Mouse (Mus musculus) stomach, embryonic 14.5 days (tissue): Measurements from ENCODE around the gene Gxylt2. TPM values are rescaled to one million over a fixed set of nuclear protein-coding genes. Genes with fewer than 3 reads are reported as not detected.

Experiments used
- ATAC-seq: fragments of 200-750 bp; cut with Nextera tagmentation; 2 replicates; pipeline ENCODE4 v1.8.0; 2017; ENCODE audit warnings: low read depth, moderate TSS enrichment; ENCODE audit not compliant: insufficient number of reproducible peaks, insufficient read depth, low FRiP score
- H3K27ac ChIP-seq: fragments of 300-500 bp; sonication (generic); 2 replicates; pipeline ENCODE4 v1.5.1; 2014; ENCODE audit warnings: mild to moderate bottlenecking, low read length, moderate library complexity, mixed read lengths
- H3K27me3 ChIP-seq: fragments of 300-500 bp; sonication (generic); 2 replicates; pipeline ENCODE4 v1.6.1; 2014; ENCODE audit warnings: low read length, control low read depth, mixed read lengths; ENCODE audit not compliant: control insufficient read depth, insufficient read depth
- H3K36me3 ChIP-seq: fragments of 300-500 bp; sonication (generic); 2 replicates; pipeline ENCODE4 v1.6.1; 2014; ENCODE audit warnings: mild to moderate bottlenecking, control low read depth, low read length, moderate library complexity, mixed read lengths; ENCODE audit not compliant: control insufficient read depth, insufficient read depth
- H3K4me1 ChIP-seq: fragments of 300-500 bp; sonication (generic); 2 replicates; pipeline ENCODE4 v1.6.1; 2014; ENCODE audit warnings: low read length, control low read depth, mixed read lengths; ENCODE audit not compliant: control insufficient read depth, insufficient read depth
- H3K4me2 ChIP-seq: fragments of 300-500 bp; sonication (generic); replicated peaks from 2 replicates; pipeline ENCODE4 v1.6.1; 2014; ENCODE audit warnings: low read depth, low read length, control low read depth
- H3K4me3 ChIP-seq: fragments of 300-500 bp; sonication (generic); 2 replicates; pipeline ENCODE4 v1.5.1; 2014; ENCODE audit warnings: low read depth, low read length, control low read depth
- H3K9ac ChIP-seq: fragments of 300-500 bp; sonication (generic); replicated peaks from 2 replicates; pipeline ENCODE4 v1.6.1; 2014; ENCODE audit warnings: low read depth, mild to moderate bottlenecking, control low read depth, low read length, moderate library complexity, mixed read lengths
- H3K9me3 ChIP-seq: fragments of 300-500 bp; sonication (generic); 2 replicates; pipeline ENCODE4 v1.6.1; 2016; ENCODE audit warnings: low read depth, low read length, control low read depth; ENCODE audit not compliant: control insufficient read depth
- WGBS: fragments of 180-500 bp; shearing (Covaris S2); extraction: QIAGEN DNeasy Blood & Tissue Kit; methylation state at CpG from one replicate; pipeline ENCODE4 v1.1.7; 2014; 5-methylcytosine and 5-hydroxymethylcytosine counted together
- polyA plus RNA-seq: library from polyadenylated mRNA; unstranded; fragments of >200 nt; fragmentation: Nextera tagmentation; extraction: Ambion mirVana; gene quantifications from 2 replicates; pipeline ENCODE4 v1.2.1, GENCODE M21; 2014

Gxylt2 gene
- polyA plus RNA-seq, 1 experiment from 2014 or later: 1.7 TPM

GRCm38 (mm10) chr6:100775923-100776505 lies 71.5 kb downstream of the Gxylt2 start:
- ATAC-seq: no peak
- H3K4me2 ChIP-seq: no peak overlapping the region
- WGBS: 85% methylated on average over 15 of the region's 15 CpGs
- no peak overlapping the region for H3K9ac ChIP-seq
- no peak overlapping the region for H3K4me3 ChIP-seq
- H3K36me3 ChIP-seq: no peaks in the 10 kb centered on the region
- peaks cover 9% of the 10 kb centered on the region; the same call in 1 of the 2 replicates for H3K4me1 ChIP-seq
- H3K27me3 ChIP-seq: no peaks in the 10 kb centered on the region
- H3K9me3 ChIP-seq: no peaks in the 10 kb centered on the region
- no peak overlapping the region for H3K27ac ChIP-seq

- no peak overlapping the region for H3K27ac ChIP-seq
- no peak overlapping the region for H3K4me3 ChIP-seq
- no peaks in the 10 kb centered on the region for H3K9me3 ChIP-seq
- H3K9ac ChIP-seq: no peak overlapping the region
- no peaks in the 10 kb centered on the region for H3K27me3 ChIP-seq
- ATAC-seq: no peak
- H3K4me1 ChIP-seq: peaks cover 9% of the 10 kb centered on the region; the same call in 1 of the 2 replicates
- 82% methylated on average over 5 of the region's 5 CpGs for WGBS
- H3K4me2 ChIP-seq: no peak overlapping the region
- H3K36me3 ChIP-seq: no peaks in the 10 kb centered on the region
Observed at GRCm38 (mm10) chr6:100778595-100778994, 74.1 kb downstream of the Gxylt2 start.

- H3K4me2 ChIP-seq: no peak overlapping the region
- no peak overlapping the region for H3K4me3 ChIP-seq
- no peaks in the 10 kb centered on the region for H3K27me3 ChIP-seq
- H3K9me3 ChIP-seq: no peaks in the 10 kb centered on the region
- ATAC-seq: no peak
- no peak overlapping the region for H3K9ac ChIP-seq
- H3K4me1 ChIP-seq: peaks cover 9% of the 10 kb centered on the region; the same call in 1 of the 2 replicates
- 5% methylated on average over 4 of the region's 4 CpGs for WGBS
- H3K27ac ChIP-seq: no peak overlapping the region
- no peaks in the 10 kb centered on the region for H3K36me3 ChIP-seq
Observed at GRCm38 (mm10) chr6:100780421-100780820, 75.9 kb downstream of the Gxylt2 start.

- H3K9me3 ChIP-seq: no peaks in the 10 kb centered on the region
- no peak overlapping the region for H3K4me3 ChIP-seq
- ATAC-seq: no peak
- peaks cover 9% of the 10 kb centered on the region; the same call in 1 of the 2 replicates for H3K4me1 ChIP-seq
- H3K36me3 ChIP-seq: no peaks in the 10 kb centered on the region
- no peak overlapping the region for H3K9ac ChIP-seq
- H3K27ac ChIP-seq: no peak overlapping the region
- H3K4me2 ChIP-seq: no peak overlapping the region
- no peaks in the 10 kb centered on the region for H3K27me3 ChIP-seq
- 84% methylated on average over 6 of the region's 6 CpGs for WGBS
Observed at GRCm38 (mm10) chr6:100781644-100782043, 77.1 kb downstream of the Gxylt2 start.

GRCm38 (mm10) chr6:100787726-100788125 lies 83.2 kb downstream of the Gxylt2 start:
- no peak overlapping the region for H3K4me2 ChIP-seq
- H3K9me3 ChIP-seq: no peaks in the 10 kb centered on the region
- no peaks in the 10 kb centered on the region for H3K27me3 ChIP-seq
- ATAC-seq: no peak
- no peak overlapping the region for H3K9ac ChIP-seq
- WGBS: 95% methylated on average over 1 of the region's 1 CpGs
- H3K4me1 ChIP-seq: no peaks in the 10 kb centered on the region
- no peak overlapping the region for H3K4me3 ChIP-seq
- H3K36me3 ChIP-seq: no peaks in the 10 kb centered on the region
- H3K27ac ChIP-seq: no peak overlapping the region

- no peaks in the 10 kb centered on the region for H3K9me3 ChIP-seq
- H3K4me1 ChIP-seq: no peaks in the 10 kb centered on the region
- H3K9ac ChIP-seq: no peak overlapping the region
- H3K27me3 ChIP-seq: no peaks in the 10 kb centered on the region
- WGBS: 86% methylated on average over 1 of the region's 1 CpGs
- no peak overlapping the region for H3K4me2 ChIP-seq
- H3K36me3 ChIP-seq: no peaks in the 10 kb centered on the region
- ATAC-seq: no peak
- H3K27ac ChIP-seq: no peak overlapping the region
- no peak overlapping the region for H3K4me3 ChIP-seq
Observed at GRCm38 (mm10) chr6:100789161-100789560, 84.6 kb downstream of the Gxylt2 start.

GRCm38 (mm10) chr6:100792055-100792659 lies 87.6 kb downstream of the Gxylt2 start:
- Histone ChIP-seq H3K4me1 (0 out of 2 replicates have a peak, but pooled peaks cover 3% of the 10 kb centered on the region), H3K27me3 (no peaks in the 10 kb centered on the region), H3K4me2 (no peak overlapping the region), H3K9ac (no peak overlapping the region), H3K27ac (no peak overlapping the region), H3K9me3 (no peaks in the 10 kb centered on the region), H3K4me3 (no peak overlapping the region), H3K36me3 (no peaks in the 10 kb centered on the region)
- WGBS: 70% methylated on average over 3 of the region's 3 CpGs
- ATAC-seq: no peak

GRCm38 (mm10) chr6:100792973-100793769 lies 88.6 kb downstream of the Gxylt2 start:
- Histone ChIP-seq H3K4me1 (0 out of 2 replicates have a peak, but pooled peaks cover 3% of the 10 kb centered on the region), H3K9ac (no peak overlapping the region), H3K4me3 (no peak overlapping the region), H3K27me3 (no peaks in the 10 kb centered on the region), H3K36me3 (no peaks in the 10 kb centered on the region), H3K27ac (no peak overlapping the region), H3K9me3 (no peaks in the 10 kb centered on the region), H3K4me2 (no peak overlapping the region)
- 62% methylated on average over 14 of the region's 14 CpGs for WGBS
- ATAC-seq: no peak
